9 mouse cellular contexts compared by ENCODE assay signal in genomic region chr2:172787203-172787944, GRCm38 (mm10).
DNase-seq lines count a peak whose midpoint lies in the region; ATAC-seq and TF ChIP-seq lines count a peak whose summit lies in the region.
"Had no signal": no experiment of that assay in that cellular context is flagged by ENCODE, and none has a peak within 500 bp of the region (broad histone marks: within the 10 kb centered on the region; RNA-seq: fewer than 3 reads in every experiment).

No protein-coding gene starts in this region.

- H3K27me3 ChIP-seq in ES-Bruce4 (ENCODE audit: control insufficient read depth, insufficient read depth, low read length, poor library complexity, severe bottlenecking) = no peaks in the 10 kb centered on the region
- H3K27me3 ChIP-seq in hindbrain, embryonic 15.5 days = peaks cover 49% of the 10 kb centered on the region

- H3K27ac ChIP-seq in ES-Bruce4 (ENCODE audit: insufficient read depth, low read length) = no peak overlapping the region
- no peak overlapping the region for H3K27ac ChIP-seq in hindbrain, embryonic 15.5 days (replicated peaks)
- H3K27ac ChIP-seq: heart, adult 2 months had no signal

- no peak for TF ChIP-seq EP300 in ES-Bruce4 (IDR thresholded peaks at IDR 0.05; ENCODE audit: insufficient read depth, low read depth, low read length)

- no peaks in the 10 kb centered on the region for H3K4me1 ChIP-seq in ES-Bruce4 (ENCODE audit: control insufficient read depth, insufficient read depth, low read length)
- peaks cover 13% of the 10 kb centered on the region for H3K4me1 ChIP-seq in hindbrain, embryonic 15.5 days (replicated peaks)

- TF ChIP-seq POLR2A in ES-Bruce4 (IDR thresholded peaks at IDR 0.05; ENCODE audit: insufficient read depth, low read length) = no peak

- no peak for ATAC-seq in hindbrain, embryonic 15.5 days (ENCODE audit: low FRiP score, low read depth)
- no peak for ATAC-seq in frontal cortex, adult (ENCODE audit: low TSS enrichment)

- H3K4me2 ChIP-seq in hindbrain, embryonic 15.5 days = peak overlapping the region; percentile 53

- peak; percentile 46 for DNase-seq in embryo, embryonic 10.5 days (ENCODE audit: low spot score)
- DNase-seq in lung, postnatal 10 days = peak; percentile 29
- DNase-seq in layer of hippocampus, adult 8-10 months (ENCODE audit: low spot score in 2 of 2) = no peak
- no peak for DNase-seq in adrenal gland, postnatal 10 days
- DNase-seq: cerebellum, adult 9-11 months; heart, adult 2 months had no signal

- WGBS in hindbrain, embryonic 15.5 days = 28% methylated on average over 30 of the region's 30 CpGs

- H3K9ac ChIP-seq in ES-Bruce4 (ENCODE audit: low read depth, poor library complexity, severe bottlenecking) = no peak overlapping the region
- H3K9ac ChIP-seq in hindbrain, embryonic 15.5 days = no peak overlapping the region; the same call in 1 of the 2 replicates

- peak overlapping the region; percentile 9 for H3K4me3 ChIP-seq in ES-Bruce4 (ENCODE audit: low read depth, low read length)
- H3K4me3 ChIP-seq in hindbrain, embryonic 15.5 days = peak overlapping the region; percentile 21
- H3K4me3 ChIP-seq: heart, adult 2 months had no signal

- TF ChIP-seq CTCF in ES-Bruce4 (IDR thresholded peaks at IDR 0.05; ENCODE audit: low read depth, low read length) = no peak

- H3K9me3 ChIP-seq in ES-Bruce4 (replicated peaks; ENCODE audit: control insufficient read depth, insufficient read depth, low read length, poor library complexity, severe bottlenecking) = no peaks in the 10 kb centered on the region; the same call in 1 of the 2 replicates
- no peaks in the 10 kb centered on the region for H3K9me3 ChIP-seq in hindbrain, embryonic 15.5 days

- H3K36me3 ChIP-seq in ES-Bruce4 (ENCODE audit: control insufficient read depth, insufficient read depth, low read length, poor library complexity, severe bottlenecking) = no peaks in the 10 kb centered on the region
- H3K36me3 ChIP-seq in hindbrain, embryonic 15.5 days = no peaks in the 10 kb centered on the region

Comparison
In these comparisons a context has a peak if more than half of its experiments do, and no peak if none do; other contexts are left out.
1. DNase-seq: peak in embryo, embryonic 10.5 days (single experiment) and lung, postnatal 10 days (single experiment); none in layer of hippocampus, adult 8-10 months (0 of 2) and adrenal gland, postnatal 10 days (single experiment).